Mouse (Mus musculus) liver, adult 2 months (tissue): ENCODE measurements around the gene Pitpnm1. TPM values are rescaled to one million over a fixed set of nuclear protein-coding genes. Genes with fewer than 3 reads are reported as not detected.

Experiments
- DNase-seq: peaks from one replicate; pipeline ENCODE4 v3.0.0-alpha.2; 2011; ENCODE audit warnings: low read depth, low spot score; ENCODE audit errors: extremely low read depth
- H3K27ac ChIP-seq: fragments of 200-500 bp; replicated peaks from 2 replicates; pipeline ENCODE4 v1.5.1; 2012; ENCODE audit warnings: low read depth, mild to moderate bottlenecking, control low read depth, inconsistent platforms, low read length; ENCODE audit not compliant: insufficient read depth
- H3K27me3 ChIP-seq: fragments of 200-500 bp; 2 replicates; pipeline ENCODE4 v1.6.1; 2012; ENCODE audit warnings: mild to moderate bottlenecking, moderate library complexity, low read length, inconsistent platforms; ENCODE audit not compliant: control insufficient read depth, insufficient read depth
- H3K36me3 ChIP-seq: fragments of 200-500 bp; 2 replicates; pipeline ENCODE4 v1.6.1; 2012; ENCODE audit warnings: low read length, inconsistent platforms; ENCODE audit not compliant: control insufficient read depth, insufficient read depth
- H3K4me1 ChIP-seq: fragments of 200-500 bp; 2 replicates; pipeline ENCODE4 v1.6.1; 2011; ENCODE audit warnings: low read length; ENCODE audit not compliant: control insufficient read depth, insufficient read depth
- H3K4me3 ChIP-seq: fragments of 200-500 bp; 2 replicates; pipeline ENCODE4 v1.5.1; 2011; ENCODE audit warnings: low read depth, mild to moderate bottlenecking, control low read depth, low read length, moderate library complexity; ENCODE audit not compliant: insufficient read depth
- H3K79me2 ChIP-seq: fragments of 200-500 bp; 2 replicates; pipeline ENCODE4 v1.6.1; 2012; ENCODE audit warnings: inconsistent platforms, mild to moderate bottlenecking, low read length, moderate library complexity; ENCODE audit not compliant: control insufficient read depth, insufficient read depth
- H3K9ac ChIP-seq: fragments of 200-500 bp; 2 replicates; pipeline ENCODE4 v1.6.1; 2012; ENCODE audit warnings: low read depth, mild to moderate bottlenecking, control low read depth, inconsistent platforms, low read length
- CTCF ChIP-seq: fragments of 200-500 bp; IDR thresholded peaks from 2 replicates; pipeline ENCODE4 v1.5.1; 2011; ENCODE audit warnings: low read depth, low read length, control low read depth
- POLR2A ChIP-seq: fragments of 200-500 bp; IDR thresholded peaks from 2 replicates; pipeline ENCODE4 v1.6.1; 2011; ENCODE audit warnings: low read length, control low read depth; ENCODE audit not compliant: insufficient read depth; ENCODE audit errors: extremely low read depth
- WGBS: fragments of 180-500 bp; shearing (Covaris S2); methylation state at CpG from one replicate; pipeline ENCODE4 v1.1.7; 2018; 5-methylcytosine and 5-hydroxymethylcytosine counted together
- polyA plus RNA-seq: library from polyadenylated mRNA; depleted of rRNA; stranded (reverse); fragments of >200 nt; gene quantifications from 2 replicates; pipeline ENCODE4 v1.2.3, GENCODE M21; 2012
- total RNA-seq: library from RNA; depleted of rRNA; stranded (reverse); fragments of >200 nt; gene quantifications from 2 replicates; pipeline ENCODE4 v1.2.3, GENCODE M21; 2014

Gene Pitpnm1
- total and polyA plus RNA-seq, 2 experiments: 1.7 to 14.2 TPM

- Histone ChIP-seq H3K27me3 (no peaks in the 10 kb centered on the region), H3K36me3 (peaks cover 2% of the 10 kb centered on the region; the same call in 1 of the 2 replicates), H3K9ac (0 out of 2 replicates have a peak overlapping the region, but pooled peaks have one; percentile 25), H3K4me1 (peaks cover 10% of the 10 kb centered on the region), H3K79me2 (no peaks in the 10 kb centered on the region), H3K4me3 (no peak overlapping the region), H3K27ac (peak overlapping the region; percentile 32)
- TF ChIP-seq POLR2A (no peak), CTCF (no peak)
- peak; percentile 54 for DNase-seq
- WGBS: 48% methylated on average over 13 of the region's 13 CpGs
Observed at GRCm38 (mm10) chr19:4113186-4113805, 13.5 kb downstream of the Pitpnm1 start.

DNA sequence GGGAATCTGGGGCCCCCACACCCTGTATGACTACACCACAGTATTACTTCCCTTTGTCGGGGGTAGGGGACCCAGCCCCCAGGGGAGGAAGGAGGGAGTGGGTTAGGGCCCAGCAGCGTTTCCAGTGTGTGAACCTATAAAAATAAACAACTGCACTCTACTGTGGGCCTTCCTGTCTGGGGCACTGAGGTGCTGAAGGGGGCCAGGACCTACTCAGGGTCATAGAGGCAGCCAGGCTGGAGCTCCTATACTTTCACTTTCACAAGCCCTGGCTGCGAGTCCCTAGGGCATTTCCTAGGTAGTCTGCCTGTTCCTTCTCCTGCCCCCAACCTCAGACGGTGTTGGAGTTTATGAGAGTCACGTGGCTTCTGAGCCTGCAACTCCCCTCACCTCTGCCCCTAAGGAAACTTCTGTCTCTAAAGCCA is 14.0 kb downstream of the Pitpnm1 start:
- peaks cover 10% of the 10 kb centered on the region for H3K4me1 ChIP-seq
- no peaks in the 10 kb centered on the region for H3K27me3 ChIP-seq
- peaks cover 2% of the 10 kb centered on the region; the same call in 1 of the 2 replicates for H3K36me3 ChIP-seq
- no peak for TF ChIP-seq CTCF
- TF ChIP-seq POLR2A: no peak
- 40% methylated on average over 5 of the region's 5 CpGs for WGBS
- peak overlapping the region; percentile 32 for H3K27ac ChIP-seq
- H3K9ac ChIP-seq: no peak overlapping the region
- DNase-seq: no peak
- H3K4me3 ChIP-seq: no peak overlapping the region
- no peaks in the 10 kb centered on the region for H3K79me2 ChIP-seq

GRCm38 (mm10) chr19:4114551-4114950 is 14.8 kb downstream of the Pitpnm1 start:
- Histone ChIP-seq H3K4me3 (no peak overlapping the region), H3K36me3 (peaks cover 2% of the 10 kb centered on the region; the same call in 1 of the 2 replicates), H3K79me2 (no peaks in the 10 kb centered on the region), H3K27me3 (no peaks in the 10 kb centered on the region), H3K27ac (no peak overlapping the region), H3K9ac (no peak overlapping the region), H3K4me1 (peaks cover 10% of the 10 kb centered on the region)
- WGBS: 96% methylated on average over 10 of the region's 10 CpGs
- no peak for DNase-seq
- TF ChIP-seq POLR2A: no peak
- no peak for TF ChIP-seq CTCF

DNA sequence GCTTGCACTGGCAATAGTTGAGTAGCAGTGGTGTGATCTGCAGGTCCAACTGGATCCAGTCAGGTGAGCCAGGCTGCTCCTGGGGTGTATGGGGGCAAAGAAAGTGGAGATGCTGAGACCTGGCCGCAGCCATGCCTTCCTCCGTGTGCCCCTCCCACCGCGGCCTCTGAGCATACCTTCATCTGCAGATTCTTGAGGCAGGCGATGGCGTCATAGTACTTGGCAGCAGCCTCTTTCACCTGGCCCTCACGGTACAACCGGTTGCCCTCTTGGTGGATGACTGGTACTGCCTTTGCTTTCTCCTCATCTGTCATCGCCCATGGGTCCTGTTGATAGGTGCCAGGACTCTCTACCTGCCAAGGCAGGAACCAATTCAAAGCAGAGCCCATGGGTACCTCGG is 15.3 kb downstream of the Pitpnm1 start:
- 88% methylated on average over 10 of the region's 10 CpGs for WGBS
- peaks cover 2% of the 10 kb centered on the region; the same call in 1 of the 2 replicates for H3K36me3 ChIP-seq
- no peaks in the 10 kb centered on the region for H3K27me3 ChIP-seq
- no peaks in the 10 kb centered on the region; the same call in 1 of the 2 replicates for H3K79me2 ChIP-seq
- DNase-seq: no peak
- H3K27ac ChIP-seq: no peak overlapping the region
- no peak for TF ChIP-seq CTCF
- TF ChIP-seq POLR2A: no peak
- no peak overlapping the region for H3K9ac ChIP-seq
- H3K4me1 ChIP-seq: peaks cover 10% of the 10 kb centered on the region
- no peak overlapping the region for H3K4me3 ChIP-seq

DNA sequence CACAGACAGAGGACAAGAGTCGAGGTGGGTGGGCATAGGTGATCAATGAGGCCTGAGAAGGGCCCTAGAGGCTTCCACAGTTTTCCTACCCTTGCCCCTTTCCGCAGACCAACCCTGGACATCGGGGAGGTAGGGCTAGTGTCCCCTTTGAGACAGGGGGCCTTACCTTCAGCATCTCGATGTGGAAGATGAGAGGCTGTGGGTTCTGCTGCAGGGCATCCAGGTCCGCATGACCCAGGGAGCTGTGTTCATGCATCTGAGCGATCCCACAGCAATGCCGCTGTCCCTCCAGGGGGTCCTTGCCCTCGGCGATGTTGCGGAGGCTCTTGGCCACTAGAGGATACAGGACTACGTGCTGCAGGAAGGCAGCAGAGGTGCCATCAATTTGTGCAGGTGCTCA is 16.0 kb downstream of the Pitpnm1 start:
- H3K36me3 ChIP-seq: peaks cover 2% of the 10 kb centered on the region; the same call in 1 of the 2 replicates
- no peak overlapping the region for H3K9ac ChIP-seq
- no peaks in the 10 kb centered on the region for H3K27me3 ChIP-seq
- no peak overlapping the region for H3K4me3 ChIP-seq
- peaks cover 14% of the 10 kb centered on the region for H3K4me1 ChIP-seq
- no peak for DNase-seq
- no peak for TF ChIP-seq CTCF
- TF ChIP-seq POLR2A: no peak
- no peaks in the 10 kb centered on the region; the same call in 1 of the 2 replicates for H3K79me2 ChIP-seq
- no peak overlapping the region for H3K27ac ChIP-seq
- 87% methylated on average over 11 of the region's 11 CpGs for WGBS

DNA sequence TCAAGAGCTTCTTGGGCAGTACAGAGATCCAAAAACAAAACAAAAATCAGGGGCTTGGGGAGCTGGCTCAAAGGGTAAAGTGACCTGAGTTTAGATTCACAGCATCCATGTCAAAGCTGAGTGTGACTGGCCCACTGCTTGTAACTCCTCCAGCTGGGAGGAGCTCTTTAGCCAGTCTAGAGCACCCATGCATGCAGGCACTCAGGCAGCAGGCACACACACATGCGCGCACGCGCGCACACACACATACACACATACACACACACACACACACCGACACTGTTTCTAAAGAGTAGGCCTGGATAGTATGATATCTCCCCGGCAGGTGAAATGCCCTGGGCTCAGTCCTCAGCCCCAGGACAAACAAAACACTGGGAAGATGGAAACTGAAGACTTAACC is 17.2 kb downstream of the Pitpnm1 start:
- DNase-seq: no peak
- H3K27me3 ChIP-seq: no peaks in the 10 kb centered on the region
- H3K4me3 ChIP-seq: no peak overlapping the region
- H3K9ac ChIP-seq: no peak overlapping the region
- TF ChIP-seq POLR2A: no peak
- TF ChIP-seq CTCF: no peak
- H3K79me2 ChIP-seq: no peaks in the 10 kb centered on the region; the same call in 1 of the 2 replicates
- H3K4me1 ChIP-seq: peaks cover 14% of the 10 kb centered on the region
- peaks cover 2% of the 10 kb centered on the region; the same call in 1 of the 2 replicates for H3K36me3 ChIP-seq
- WGBS: 96% methylated on average over 7 of the region's 7 CpGs
- no peak overlapping the region for H3K27ac ChIP-seq
